In the genomic region with DNA sequence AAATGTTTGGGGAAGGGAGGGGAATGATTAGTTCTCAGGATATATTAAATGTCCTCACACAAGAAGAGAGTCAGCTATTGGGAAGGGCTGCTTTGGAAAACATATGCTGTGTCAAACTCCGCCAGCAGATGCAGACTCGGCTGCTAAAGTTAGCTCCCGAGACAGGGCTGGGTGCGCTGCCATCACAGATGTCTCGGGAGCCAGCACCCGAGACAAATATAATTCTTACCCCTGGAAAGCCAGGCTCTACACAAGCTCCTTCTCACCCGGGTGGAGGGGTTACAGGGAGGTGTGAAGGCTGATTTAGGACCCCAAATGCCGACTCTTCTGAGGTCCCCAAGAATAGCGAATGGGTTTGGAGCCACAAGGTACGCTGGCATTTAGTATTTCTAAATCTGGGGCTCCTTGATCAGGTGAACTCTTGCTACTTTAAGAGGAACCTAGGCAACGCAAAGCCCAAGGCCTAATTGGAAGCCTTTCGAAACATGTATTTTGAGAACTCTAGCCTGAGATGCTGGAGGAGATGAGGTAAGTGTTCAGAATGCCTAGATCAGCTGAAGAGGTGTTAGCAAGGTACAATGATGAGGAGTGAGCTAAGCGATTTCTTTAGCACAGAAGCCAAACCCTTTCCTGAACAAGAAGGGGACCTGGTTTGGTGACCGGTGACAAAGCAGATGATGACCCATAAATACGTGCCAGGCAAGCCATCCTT, we compare ENCODE assay signal across 13 mouse cellular contexts.
A peak's percentile ranks its signal among the peaks of the same experiment; 100 is the strongest.
DNase-seq lines count a peak whose midpoint lies in the region.
"Had no signal": no experiment of that assay in that cellular context is flagged by ENCODE, and none has a peak within 500 bp of the region (broad histone marks: within the 10 kb centered on the region; RNA-seq: fewer than 3 reads in every experiment).

No protein-coding gene starts in this region.

- intact Hi-C loops in heart, postnatal 25 days (cut with DNase I): no loop called here

- peak; percentile 15 for DNase-seq in heart, adult 8-10 months (ENCODE audit: low spot score)
- DNase-seq in heart, postnatal 25 days (ENCODE audit: low spot score): no peak
- peak; percentile 52 to 65 for DNase-seq in frontal cortex, postnatal 14 days (ENCODE audit: low spot score in 2 of 2)
- peak; percentile 63 to 73 for DNase-seq in left cerebral cortex, adult 18-20 months (ENCODE audit: low spot score in 2 of 2)
- peak; percentile 65 for DNase-seq in right cerebral cortex, postnatal 14 days
- no peak for DNase-seq in cerebellum, postnatal 4 days (ENCODE audit: low spot score in 2 of 2)
- DNase-seq in cerebellum, postnatal 36 days: no peak
- DNase-seq in urinary bladder, postnatal 14 days (ENCODE audit: low spot score): no peak
- DNase-seq: adrenal gland, postnatal 14 days; cerebellum, adult 11-12 months; kidney, adult 11 months; liver, embryonic 13.5 days; lung, postnatal 14 days had no signal

Comparison
In these comparisons a context has a peak if more than half of its experiments do, and no peak if none do; other contexts are left out.
1. DNase-seq: peak in heart, adult 8-10 months (single experiment), frontal cortex, postnatal 14 days (2 of 2), left cerebral cortex, adult 18-20 months (2 of 2) and right cerebral cortex, postnatal 14 days (single experiment); none in heart, postnatal 25 days (single experiment), cerebellum, postnatal 4 days (0 of 2), cerebellum, postnatal 36 days (0 of 2) and urinary bladder, postnatal 14 days (single experiment).